Mouse (Mus musculus) 3T3-L1 (cell line): ENCODE measurements at regions not wholly inside any gene's neighbourhood (a gene's known extent, or its start where the extent isn't known, plus 50 kb on each side); places are given as distances from the start of the nearest gene placed in this dataset.

Experiments
- DNase-seq: peaks from one replicate; pipeline ENCODE4 v3.0.0-alpha.2; 2015; ENCODE audit warnings: low read depth, low spot score

GRCm38 (mm10) chr13:52150281-52150680 lies 303.8 kb downstream of the Gadd45g start:
- no peak for DNase-seq

- DNase-seq = no peak
Measured at GRCm38 (mm10) chr13:52151777-52152176, 305.3 kb downstream of the Gadd45g start.

- DNase-seq = no peak
Measured at GRCm38 (mm10) chr13:52152221-52152620, 305.7 kb downstream of the Gadd45g start.

DNA sequence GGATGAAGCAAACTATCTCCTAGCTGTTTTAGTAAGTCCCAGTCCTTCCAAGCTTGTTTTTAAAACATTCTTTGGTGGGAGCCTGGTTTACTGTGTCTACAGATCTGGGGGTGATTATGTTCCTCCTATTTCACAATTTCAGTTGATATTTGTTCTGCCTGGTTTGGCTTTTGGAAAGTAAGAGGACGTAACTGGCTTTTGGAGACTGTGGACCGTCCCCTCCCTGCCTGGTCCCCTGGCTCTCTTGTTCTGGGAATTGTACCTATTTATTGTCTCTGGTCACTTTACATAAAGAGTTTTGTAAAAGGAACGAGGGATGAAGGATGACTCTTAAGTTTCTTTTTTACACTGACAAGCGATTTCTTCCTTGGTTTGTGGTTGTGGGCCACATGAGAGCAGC lies 306.6 kb downstream of the Gadd45g start:
- DNase-seq = no peak

GRCm38 (mm10) chr13:52153576-52153975 lies 307.1 kb downstream of the Gadd45g start:
- DNase-seq = no peak

DNA sequence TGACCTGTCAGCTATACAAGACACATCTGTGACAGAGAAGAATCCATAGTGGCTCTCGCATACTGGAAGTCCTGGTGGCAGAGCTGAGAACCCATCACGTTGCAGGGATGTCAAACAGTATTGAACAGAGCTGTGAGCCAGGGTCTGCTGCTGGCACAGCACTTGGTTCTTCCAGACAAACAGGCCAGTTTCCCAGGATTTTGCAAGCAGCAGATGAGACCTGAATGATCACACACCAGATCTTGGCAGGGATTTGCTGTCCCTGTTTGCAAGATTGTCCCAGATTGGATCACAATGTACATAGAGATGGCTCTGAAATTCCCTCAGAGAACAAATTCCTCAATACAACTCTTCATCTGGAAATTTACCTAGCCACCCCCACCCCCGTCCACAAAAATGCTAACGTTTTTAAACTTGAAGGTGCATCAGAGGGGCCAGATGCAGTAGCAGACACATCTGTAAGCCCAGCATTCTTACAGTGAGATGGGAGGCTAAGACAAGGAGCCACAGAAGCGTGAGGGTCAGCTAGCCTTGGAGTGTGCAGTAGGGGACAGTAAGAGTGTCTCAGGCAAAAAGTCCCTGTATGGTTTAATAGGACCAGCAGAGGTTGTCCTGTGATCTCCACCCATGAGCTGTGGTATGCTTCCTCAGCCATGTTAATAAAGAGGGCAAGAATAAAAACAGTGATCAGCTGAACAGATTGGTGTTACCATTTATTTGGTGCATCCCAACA lies 307.8 kb downstream of the Gadd45g start:
- no peak for DNase-seq

- no peak for DNase-seq
Measured at GRCm38 (mm10) chr13:52154844-52155587, 308.5 kb downstream of the Gadd45g start.

DNA sequence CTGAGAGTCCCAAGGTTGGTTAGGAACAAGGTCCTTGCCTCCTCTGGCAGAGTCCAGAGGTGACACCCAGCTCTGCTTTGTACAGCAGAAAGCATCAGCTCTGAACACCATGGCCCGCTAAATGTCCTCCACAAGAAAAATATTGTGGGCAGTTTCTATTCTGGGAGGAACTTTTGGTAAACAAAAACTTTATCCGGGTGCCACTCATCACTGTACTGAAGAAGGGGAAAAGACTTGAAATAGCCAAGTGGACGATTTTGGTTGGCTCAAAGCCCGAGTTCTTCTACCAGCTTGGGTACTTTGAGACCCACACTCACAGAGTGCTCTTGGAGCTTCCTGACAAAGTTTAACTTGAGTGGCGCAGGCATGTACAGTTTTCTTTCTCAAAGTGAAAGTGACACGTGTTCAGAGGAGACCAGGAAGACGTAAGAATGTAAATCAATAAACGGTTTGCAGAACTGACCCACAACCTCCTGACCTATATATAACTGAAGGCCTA lies 309.2 kb downstream of the Gadd45g start:
- DNase-seq = no peak

DNA sequence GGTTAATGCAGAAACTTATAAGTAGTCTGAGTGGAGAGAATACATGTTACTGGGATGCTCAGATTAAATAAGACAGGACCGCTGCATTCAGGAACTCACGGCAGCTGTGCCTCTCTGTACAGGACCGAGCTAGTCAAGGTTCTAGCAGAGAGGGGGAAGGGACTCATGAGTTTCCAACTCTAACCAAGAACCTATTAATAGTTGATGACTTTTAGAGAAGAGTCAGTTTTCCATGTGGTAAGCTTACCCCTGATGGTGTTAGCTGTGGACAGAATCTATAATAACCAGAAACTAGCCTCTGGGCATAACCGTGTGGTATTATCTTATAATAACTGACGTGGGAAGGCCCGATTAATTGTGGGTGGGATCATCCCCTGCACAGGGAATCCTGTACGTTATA lies 316.2 kb downstream of the Gadd45g start:
- no peak for DNase-seq

DNA sequence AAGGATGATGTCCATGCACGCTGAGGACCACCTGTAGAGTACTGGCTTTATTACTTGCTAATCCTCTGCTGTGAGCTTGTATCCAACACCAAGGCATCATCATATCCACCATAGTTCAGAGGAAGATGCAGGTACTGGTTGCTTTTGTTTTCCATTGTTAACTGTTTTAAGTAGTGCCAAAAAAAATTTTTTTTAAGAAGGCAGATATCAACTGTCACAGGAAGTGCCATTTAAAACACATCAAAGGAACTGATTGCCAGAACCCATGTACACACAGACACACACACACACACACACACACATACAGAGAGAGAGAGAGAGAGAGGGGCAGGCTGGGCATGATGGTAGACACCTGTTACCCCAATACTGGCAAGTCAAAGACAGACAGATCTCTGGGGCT lies 319.1 kb downstream of the Gadd45g start:
- DNase-seq = no peak

- no peak for DNase-seq
Measured at GRCm38 (mm10) chr13:52167968-52168367, 321.5 kb downstream of the Gadd45g start.

- DNase-seq = no peak
Measured at GRCm38 (mm10) chr13:52172706-52173346, 326.3 kb downstream of the Gadd45g start.

DNA sequence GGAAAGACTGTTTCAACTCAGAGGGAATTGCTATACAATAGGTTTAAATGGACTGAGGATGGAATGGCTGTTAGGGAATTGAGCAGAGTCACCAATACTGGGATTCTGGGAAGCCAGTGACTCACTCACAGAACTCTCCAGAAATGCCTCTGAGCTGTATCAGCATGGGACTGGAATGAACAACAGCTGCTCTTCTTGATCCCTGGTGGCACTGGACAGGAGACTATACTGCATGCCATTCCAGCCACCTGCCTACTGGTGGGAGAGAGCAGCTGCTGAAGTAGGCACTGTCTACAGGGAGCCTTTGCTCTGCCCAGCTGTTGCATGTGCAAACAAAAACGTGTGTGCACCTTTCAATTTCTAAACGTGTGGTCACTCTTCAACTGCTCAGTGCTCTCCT lies 329.2 kb downstream of the Gadd45g start:
- peak; percentile 78 for DNase-seq

GRCm38 (mm10) chr13:52179977-52180376 lies 333.5 kb downstream of the Gadd45g start:
- no peak for DNase-seq

DNA sequence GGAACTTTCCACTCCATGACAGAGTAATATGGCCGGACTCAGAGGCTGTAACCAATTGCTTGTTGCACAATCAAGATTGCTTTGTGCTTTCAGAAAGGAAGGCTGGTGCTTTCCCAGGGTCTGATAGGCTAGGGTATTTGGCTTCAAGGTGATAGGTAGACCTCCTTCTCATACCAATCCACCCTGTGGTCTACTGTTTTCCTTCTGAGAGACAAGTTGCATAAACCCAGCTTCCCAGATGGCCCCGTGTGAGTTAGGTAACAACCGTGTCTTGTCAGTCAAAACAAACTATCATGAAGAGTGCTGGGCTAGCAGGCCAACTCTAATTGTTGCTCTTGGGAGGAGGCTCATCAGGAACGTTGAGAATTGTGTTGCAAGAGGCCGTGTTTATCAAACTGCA lies 337.2 kb downstream of the Gadd45g start:
- DNase-seq = no peak

- no peak for DNase-seq
Measured at GRCm38 (mm10) chr13:52185574-52185973, 339.1 kb downstream of the Gadd45g start.

- DNase-seq = no peak
Measured at GRCm38 (mm10) chr13:52187841-52188604, 341.5 kb downstream of the Gadd45g start.

DNA sequence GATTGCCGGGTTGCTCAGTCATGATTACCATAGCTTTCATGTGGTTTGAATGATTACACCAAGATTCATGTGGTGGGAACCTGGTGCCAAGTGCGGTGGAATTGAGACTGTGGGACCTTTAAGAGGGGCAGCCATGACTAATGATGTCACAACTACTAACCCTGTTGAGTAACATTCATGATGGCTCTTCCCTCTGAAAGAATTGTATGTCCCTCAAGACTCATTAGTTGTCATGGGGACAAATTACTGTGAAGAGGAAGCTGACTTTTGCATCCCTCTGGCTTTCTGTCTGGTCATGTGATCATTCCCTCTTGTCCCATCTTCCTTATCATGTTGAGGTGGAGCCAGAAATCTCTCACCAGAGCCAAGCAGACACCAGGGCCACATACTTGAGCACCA lies 342.1 kb downstream of the Gadd45g start:
- DNase-seq = peak; percentile 49

GRCm38 (mm10) chr13:52189382-52189923 lies 341.6 kb downstream of the Diras2 start:
- no peak for DNase-seq

GRCm38 (mm10) chr13:52190256-52190655 lies 340.8 kb downstream of the Diras2 start:
- no peak for DNase-seq

GRCm38 (mm10) chr13:52190848-52191590 lies 340.1 kb downstream of the Diras2 start:
- no peak for DNase-seq
